Mouse (Mus musculus): ENCODE measurements around the gene Ocln.

GRCm38 (mm10) chr13:100526649-100527038 is 25.9 kb downstream of the Ocln start:
- no peak for TF ChIP-seq POLR2A (IDR thresholded peaks at IDR 0.05; ENCODE audit: insufficient read length, low read depth)
- TF ChIP-seq E2F4 (IDR thresholded peaks at IDR 0.05; ENCODE audit: insufficient read depth) = no peak

All from myocyte (in vitro differentiated cells).